Mouse (Mus musculus): ENCODE results near the gene 4930595M18Rik. TPM values are rescaled to one million over a fixed set of nuclear protein-coding genes. Genes with fewer than 3 reads are reported as not detected.

The 4930595M18Rik gene
- polyA plus RNA-seq (2012; rRNA removed): not detected in 2 replicates

DNA sequence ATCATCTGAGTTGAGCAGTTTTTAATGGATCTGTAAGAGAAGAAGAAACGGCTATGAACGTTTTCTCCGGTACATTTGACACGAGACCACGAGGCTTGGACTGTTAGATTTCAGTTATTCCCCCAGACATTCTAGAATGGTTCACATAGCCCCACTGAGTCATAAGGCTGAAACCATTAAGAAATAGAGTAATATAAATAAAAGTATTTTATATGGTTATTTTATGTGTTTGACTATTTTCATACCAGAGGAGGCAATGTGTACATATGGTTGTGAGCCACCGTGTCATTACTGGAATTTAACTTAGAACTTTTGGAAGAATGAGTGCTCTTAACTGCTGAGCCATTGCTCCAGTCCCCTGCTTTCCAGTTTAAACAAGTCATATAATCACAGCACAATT, at the start of gene 4930595M18Rik:
Gene 4930595M18Rik (minus strand): TSS at position 101 of the 400 bp plus-strand sequence.

All from central nervous system, embryonic 18 days (tissue).